Comparison of ENCODE assay signal across 10 mouse cellular contexts in genomic region chr19:47882882-47883254, GRCm38 (mm10). TPM values are rescaled to one million over a fixed set of nuclear protein-coding genes. Genes with fewer than 3 reads are reported as not detected.
DNase-seq lines count a peak whose midpoint lies in the region; ATAC-seq lines count a peak whose summit lies in the region.
"Had no signal": no experiment of that assay in that cellular context is flagged by ENCODE, and none has a peak within 500 bp of the region (broad histone marks: within the 10 kb centered on the region; RNA-seq: fewer than 3 reads in every experiment).

No protein-coding gene starts in this region.

- peaks cover 5% of the 10 kb centered on the region; the same call in 1 of the 2 replicates for H3K4me1 ChIP-seq in embryonic facial prominence, embryonic 12.5 days
- H3K4me1 ChIP-seq in hindbrain, embryonic 11.5 days (replicated peaks; ENCODE audit: control insufficient read depth, insufficient read depth, low read length) = no peaks in the 10 kb centered on the region
- no peaks in the 10 kb centered on the region for H3K4me1 ChIP-seq in midbrain, embryonic 12.5 days

- no peak overlapping the region for H3K4me2 ChIP-seq in embryonic facial prominence, embryonic 12.5 days (replicated peaks)
- no peak overlapping the region for H3K4me2 ChIP-seq in hindbrain, embryonic 11.5 days (replicated peaks; ENCODE audit: low read depth, low read length)
- no peak overlapping the region for H3K4me2 ChIP-seq in midbrain, embryonic 12.5 days (replicated peaks)

- H3K36me3 ChIP-seq in embryonic facial prominence, embryonic 12.5 days = no peaks in the 10 kb centered on the region
- no peaks in the 10 kb centered on the region for H3K36me3 ChIP-seq in hindbrain, embryonic 11.5 days (ENCODE audit: control insufficient read depth, insufficient read depth, low read length)
- no peaks in the 10 kb centered on the region for H3K36me3 ChIP-seq in midbrain, embryonic 12.5 days

- no peaks in the 10 kb centered on the region for H3K9me3 ChIP-seq in embryonic facial prominence, embryonic 12.5 days
- H3K9me3 ChIP-seq in hindbrain, embryonic 11.5 days (ENCODE audit: control insufficient read depth, low read length) = no peaks in the 10 kb centered on the region
- H3K9me3 ChIP-seq in midbrain, embryonic 12.5 days = no peaks in the 10 kb centered on the region

- H3K9ac ChIP-seq in embryonic facial prominence, embryonic 12.5 days = no peak overlapping the region
- no peak overlapping the region for H3K9ac ChIP-seq in hindbrain, embryonic 11.5 days (ENCODE audit: low read depth, low read length)
- H3K9ac ChIP-seq in midbrain, embryonic 12.5 days (replicated peaks) = no peak overlapping the region; the same call in 1 of the 2 replicates

- DNase-seq in embryo, embryonic 10.5 days (ENCODE audit: low spot score) = peak; percentile 22
- DNase-seq in embryo, embryonic 11 days = no peak
- peak; percentile 28 for DNase-seq in hindbrain, embryonic 11.5 days (ENCODE audit: low spot score)
- no peak for DNase-seq in c-Kit-positive CD71-positive TER-119-positive erythroid progenitor cells, embryonic 14.5 days (ENCODE audit: low spot score)
- no peak for DNase-seq in cerebellum, adult 9-10 months

- 0 out of 2 replicates have a peak, but pooled peaks have one; percentile 3 for ATAC-seq in embryonic facial prominence, embryonic 12.5 days (ENCODE audit: insufficient number of reproducible peaks, insufficient read depth, low FRiP score, low TSS enrichment)
- peak; percentile 49 for ATAC-seq in hindbrain, embryonic 11.5 days (ENCODE audit: low FRiP score)
- peak; percentile 52 for ATAC-seq in midbrain, embryonic 12.5 days (ENCODE audit: low FRiP score, low read depth)
- ATAC-seq in megakaryocyte-erythroid progenitor cell, adult 5-6 weeks (replicated peaks; ENCODE audit: low FRiP score, low TSS enrichment, poor library complexity, severe bottlenecking) = no peak

- no peak overlapping the region for H3K27ac ChIP-seq in embryonic facial prominence, embryonic 12.5 days
- no peak overlapping the region for H3K27ac ChIP-seq in hindbrain, embryonic 11.5 days (ENCODE audit: low read depth, low read length)
- no peak overlapping the region for H3K27ac ChIP-seq in midbrain, embryonic 12.5 days (replicated peaks)

- H3K4me3 ChIP-seq in embryonic facial prominence, embryonic 12.5 days = no peak overlapping the region
- H3K4me3 ChIP-seq in hindbrain, embryonic 11.5 days (ENCODE audit: low read depth, low read length) = no peak overlapping the region
- no peak overlapping the region for H3K4me3 ChIP-seq in midbrain, embryonic 12.5 days

- 37% methylated on average over 9 of the region's 9 CpGs for WGBS in embryonic facial prominence, embryonic 12.5 days
- 64% methylated on average over 9 of the region's 9 CpGs for WGBS in hindbrain, embryonic 11.5 days
- 68% methylated on average over 9 of the region's 9 CpGs for WGBS in midbrain, embryonic 12.5 days

- no peaks in the 10 kb centered on the region for H3K27me3 ChIP-seq in embryonic facial prominence, embryonic 12.5 days
- H3K27me3 ChIP-seq in hindbrain, embryonic 11.5 days (ENCODE audit: control insufficient read depth, insufficient read depth, low read length) = no peaks in the 10 kb centered on the region
- H3K27me3 ChIP-seq in midbrain, embryonic 12.5 days = no peaks in the 10 kb centered on the region

RNA-seq across cellular contexts. Expression of gene Gsto2, which starts 17.5 kb away (rescaled TPM):
- polyA plus RNA-seq in embryonic facial prominence, embryonic 12.5 days (2016; fragmentation: Nextera tagmentation; extraction: Ambion mirVana) = 1.6 and 2.2 TPM in 2 replicates
- 0.77 and 1.4 TPM in 2 replicates for polyA plus RNA-seq in hindbrain, embryonic 11.5 days (2014; fragmentation: Nextera tagmentation; extraction: Ambion mirVana)
- 0.73 and 1.5 TPM in 2 replicates for polyA plus RNA-seq in midbrain, embryonic 12.5 days (2016; fragmentation: Nextera tagmentation; extraction: Ambion mirVana)
- total RNA-seq in megakaryocyte-erythroid progenitor cell, adult 5-6 weeks (2014; fragmentation: Nextera tagmentation) = 0.33 TPM in 1 of 2 replicates, not detected in the other
- not detected in 2 replicates for total RNA-seq in megakaryocyte-erythroid progenitor cell, adult 5-6 weeks (2017)

RNA-seq across cellular contexts. Expression of gene Gsto1, which starts 28.1 kb away (rescaled TPM):
- 156 and 158 TPM in 2 replicates for polyA plus RNA-seq in embryonic facial prominence, embryonic 12.5 days (2016; fragmentation: Nextera tagmentation; extraction: Ambion mirVana)
- 105 and 116 TPM in 2 replicates for polyA plus RNA-seq in hindbrain, embryonic 11.5 days (2014; fragmentation: Nextera tagmentation; extraction: Ambion mirVana)
- 66.4 and 77.5 TPM in 2 replicates for polyA plus RNA-seq in midbrain, embryonic 12.5 days (2016; fragmentation: Nextera tagmentation; extraction: Ambion mirVana)
- 215 and 216 TPM in 2 replicates for total RNA-seq in megakaryocyte-erythroid progenitor cell, adult 5-6 weeks (2014; fragmentation: Nextera tagmentation)
- total RNA-seq in megakaryocyte-erythroid progenitor cell, adult 5-6 weeks (2017) = 126 and 154 TPM in 2 replicates

RNA-seq across cellular contexts. Expression of gene Cfap43, which starts 36.2 kb away (rescaled TPM):
- 0.19 and 0.29 TPM in 2 replicates for polyA plus RNA-seq in embryonic facial prominence, embryonic 12.5 days (2016; fragmentation: Nextera tagmentation; extraction: Ambion mirVana)
- 0.54 and 2.1 TPM in 2 replicates for polyA plus RNA-seq in hindbrain, embryonic 11.5 days (2014; fragmentation: Nextera tagmentation; extraction: Ambion mirVana)
- 0.13 and 0.14 TPM in 2 replicates for polyA plus RNA-seq in midbrain, embryonic 12.5 days (2016; fragmentation: Nextera tagmentation; extraction: Ambion mirVana)
- total RNA-seq in megakaryocyte-erythroid progenitor cell, adult 5-6 weeks (2014; fragmentation: Nextera tagmentation) = 0.33 TPM in 1 of 2 replicates, not detected in the other
- total RNA-seq in megakaryocyte-erythroid progenitor cell, adult 5-6 weeks (2017) = 0.08 TPM in 1 of 2 replicates, not detected in the other
- total RNA-seq: gastrocnemius, postnatal 36 days; heart, postnatal 36 days had no signal

RNA-seq across cellular contexts. Expression of gene Itprip, which starts 36.2 kb away (rescaled TPM):
- polyA plus RNA-seq in embryonic facial prominence, embryonic 12.5 days (2016; fragmentation: Nextera tagmentation; extraction: Ambion mirVana) = 18.5 and 20.0 TPM in 2 replicates
- 10.0 and 12.2 TPM in 2 replicates for polyA plus RNA-seq in hindbrain, embryonic 11.5 days (2014; fragmentation: Nextera tagmentation; extraction: Ambion mirVana)
- 16.3 and 18.9 TPM in 2 replicates for polyA plus RNA-seq in midbrain, embryonic 12.5 days (2016; fragmentation: Nextera tagmentation; extraction: Ambion mirVana)
- 6.6 and 8.8 TPM in 2 replicates for total RNA-seq in megakaryocyte-erythroid progenitor cell, adult 5-6 weeks (2014; fragmentation: Nextera tagmentation)
- 6.7 and 22.0 TPM in 2 replicates for total RNA-seq in megakaryocyte-erythroid progenitor cell, adult 5-6 weeks (2017)

RNA-seq across cellular contexts. Expression of gene Cfap58, which starts 54.6 kb away (rescaled TPM):
- 0.15 TPM in 1 of 2 replicates, not detected in the other for polyA plus RNA-seq in embryonic facial prominence, embryonic 12.5 days (2016; fragmentation: Nextera tagmentation; extraction: Ambion mirVana)
- polyA plus RNA-seq in hindbrain, embryonic 11.5 days (2014; fragmentation: Nextera tagmentation; extraction: Ambion mirVana) = 0.36 and 0.37 TPM in 2 replicates
- polyA plus RNA-seq in midbrain, embryonic 12.5 days (2016; fragmentation: Nextera tagmentation; extraction: Ambion mirVana) = 0.20 and 0.27 TPM in 2 replicates
- total RNA-seq in megakaryocyte-erythroid progenitor cell, adult 5-6 weeks (2014; fragmentation: Nextera tagmentation) = not detected in 2 replicates
- not detected in 2 replicates for total RNA-seq in megakaryocyte-erythroid progenitor cell, adult 5-6 weeks (2017)
- total RNA-seq: gastrocnemius, postnatal 36 days had no signal

Comparison
In these comparisons a context has a peak if more than half of its experiments do, and no peak if none do; other contexts are left out.
1. DNase-seq: peak in embryo, embryonic 10.5 days (single experiment) and hindbrain, embryonic 11.5 days (single experiment); none in embryo, embryonic 11 days (single experiment), c-Kit-positive CD71-positive TER-119-positive erythroid progenitor cells, embryonic 14.5 days (single experiment) and cerebellum, adult 9-10 months (single experiment).